Mouse (Mus musculus) midbrain, embryonic 14.5 days (tissue): Measurements from ENCODE around the gene Trim24. TPM values are rescaled to one million over a fixed set of nuclear protein-coding genes. Genes with fewer than 3 reads are reported as not detected.
A peak's percentile ranks its signal among the peaks of the same experiment; 100 is the strongest.

ENCODE experiments used
- ATAC-seq: fragments of 200-750 bp; cut with Nextera tagmentation; 2 replicates; pipeline ENCODE4 v1.8.0; 2017; ENCODE audit warnings: moderate number of reproducible peaks, moderate library complexity; ENCODE audit not compliant: low FRiP score, low TSS enrichment
- DNase-seq: peaks from one replicate; pipeline ENCODE4 v3.0.0-alpha.2; 2015
- H3K27ac ChIP-seq: fragments of 300-500 bp; sonication (generic); replicated peaks from 2 replicates; pipeline ENCODE4 v1.5.1; 2014; ENCODE audit warnings: mild to moderate bottlenecking, low read depth, low read length, moderate library complexity
- H3K27me3 ChIP-seq: fragments of 300-500 bp; sonication (generic); 2 replicates; pipeline ENCODE4 v1.6.1; 2014; ENCODE audit warnings: low read length, control low read depth, mixed read lengths; ENCODE audit not compliant: control insufficient read depth, insufficient read depth
- H3K36me3 ChIP-seq: fragments of 300-500 bp; sonication (generic); 2 replicates; pipeline ENCODE4 v1.6.1; 2014; ENCODE audit warnings: low read length, control low read depth; ENCODE audit not compliant: control insufficient read depth, insufficient read depth
- H3K4me1 ChIP-seq: fragments of 300-500 bp; sonication (generic); 2 replicates; pipeline ENCODE4 v1.6.1; 2014; ENCODE audit warnings: mild to moderate bottlenecking, antibody characterized with exemption, low read length, control low read depth; ENCODE audit not compliant: control insufficient read depth, insufficient read depth
- H3K4me2 ChIP-seq: fragments of 300-500 bp; sonication (generic); 2 replicates; pipeline ENCODE4 v1.6.1; 2014; ENCODE audit warnings: mild to moderate bottlenecking, low read length, moderate library complexity
- H3K4me3 ChIP-seq: fragments of 300-500 bp; sonication (generic); replicated peaks from 2 replicates; pipeline ENCODE4 v1.5.1; 2014; ENCODE audit warnings: low read depth, low read length
- H3K9ac ChIP-seq: fragments of 300-500 bp; sonication (generic); replicated peaks from 2 replicates; pipeline ENCODE4 v1.6.1; 2014; ENCODE audit warnings: mild to moderate bottlenecking, low read length, moderate library complexity
- H3K9me3 ChIP-seq: fragments of 300-500 bp; sonication (generic); 2 replicates; pipeline ENCODE4 v1.6.1; 2016; ENCODE audit warnings: low read length, control low read depth, mixed read lengths; ENCODE audit not compliant: control insufficient read depth
- WGBS: fragments of 180-500 bp; shearing (Covaris S2); extraction: QIAGEN DNeasy Blood & Tissue Kit; methylation state at CpG from one replicate; pipeline ENCODE4 v1.1.7; 2014; 5-methylcytosine and 5-hydroxymethylcytosine counted together
- polyA plus RNA-seq: library from polyadenylated mRNA; unstranded; fragments of >200 nt; fragmentation: Nextera tagmentation; extraction: Ambion mirVana; gene quantifications from 2 replicates; pipeline ENCODE4 v1.2.1, GENCODE M21; 2014

The Trim24 gene
- polyA plus RNA-seq, 1 experiment from 2014 or later: 43.5 TPM

DNA sequence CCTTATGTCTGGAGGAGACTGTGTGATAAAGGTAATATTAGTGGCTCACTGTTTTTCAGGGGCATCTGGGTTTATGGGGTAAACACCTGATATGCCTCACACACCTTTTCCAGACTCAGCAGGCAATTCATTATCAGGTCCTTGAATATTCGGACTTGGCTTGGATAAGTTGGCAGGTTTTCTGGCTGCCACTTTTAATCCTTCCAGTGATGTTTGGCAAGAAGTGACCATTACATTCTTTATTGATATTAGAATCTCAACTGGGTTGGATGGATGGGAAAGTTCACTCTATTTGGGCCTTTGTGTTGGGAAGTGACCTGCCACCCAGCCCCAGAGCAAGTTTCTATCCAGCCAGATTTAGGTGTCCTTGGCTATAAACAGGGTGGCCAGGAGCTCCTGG is 7.6 kb downstream of the Trim24 start:
- ATAC-seq (no peak), DNase-seq (no peak)
- peaks cover 39% of the 10 kb centered on the region for H3K36me3 ChIP-seq
- no peak overlapping the region for H3K4me3 ChIP-seq
- peaks cover 76% of the 10 kb centered on the region for H3K9me3 ChIP-seq
- no peak overlapping the region for H3K27ac ChIP-seq
- no peak overlapping the region for H3K9ac ChIP-seq
- no peaks in the 10 kb centered on the region for H3K4me1 ChIP-seq
- no peak overlapping the region for H3K4me2 ChIP-seq
- 98% methylated on average over 1 of the region's 1 CpGs for WGBS
- H3K27me3 ChIP-seq: no peaks in the 10 kb centered on the region

DNA sequence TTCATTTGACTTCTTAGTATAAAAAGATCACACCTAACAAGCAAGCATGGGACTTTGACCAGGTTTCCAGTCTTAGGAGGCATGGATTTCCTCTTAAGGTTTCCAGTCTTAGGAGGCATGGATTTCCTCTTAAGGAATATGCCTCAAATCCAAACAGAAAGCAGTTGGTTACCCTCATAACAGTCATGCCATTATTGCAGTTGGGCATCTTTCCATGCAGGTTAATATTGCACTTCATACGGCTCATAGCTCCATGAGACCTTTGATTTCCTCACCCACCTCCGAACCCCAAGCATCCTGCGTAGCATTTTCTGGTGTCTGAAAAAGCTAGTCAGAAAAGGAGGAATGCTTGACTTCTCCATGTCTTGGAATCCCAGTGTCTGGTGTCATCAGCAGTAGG is 10.0 kb downstream of the Trim24 start:
- ATAC-seq: no peak
- peaks cover 55% of the 10 kb centered on the region for H3K9me3 ChIP-seq
- H3K4me2 ChIP-seq: no peak overlapping the region
- peaks cover 36% of the 10 kb centered on the region for H3K36me3 ChIP-seq
- H3K4me1 ChIP-seq: no peaks in the 10 kb centered on the region
- H3K27ac ChIP-seq: no peak overlapping the region
- H3K4me3 ChIP-seq: no peak overlapping the region
- 98% methylated on average over 3 of the region's 3 CpGs for WGBS
- H3K27me3 ChIP-seq: no peaks in the 10 kb centered on the region
- DNase-seq: no peak
- no peak overlapping the region for H3K9ac ChIP-seq

DNA sequence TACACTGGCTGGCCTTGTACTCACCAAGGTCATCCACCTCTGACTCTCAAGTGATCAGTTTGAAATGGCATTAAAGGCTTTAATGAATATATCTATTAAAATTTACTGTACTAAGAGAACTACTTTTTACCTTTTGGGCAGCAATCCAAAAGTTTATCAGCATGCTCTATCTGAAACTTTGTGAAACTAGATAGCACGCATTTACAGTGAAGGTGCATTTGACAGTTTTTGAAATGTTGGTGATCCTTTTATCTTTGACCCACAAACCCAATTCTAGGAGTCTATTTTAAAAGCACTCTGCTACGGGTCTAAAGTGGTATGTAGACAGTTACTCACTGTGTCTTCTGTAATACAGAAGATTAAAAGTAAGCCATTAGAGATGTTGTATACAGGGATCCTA is 23.0 kb downstream of the Trim24 start:
- peaks cover 5% of the 10 kb centered on the region for H3K9me3 ChIP-seq
- H3K4me2 ChIP-seq: no peak overlapping the region
- no peaks in the 10 kb centered on the region for H3K4me1 ChIP-seq
- no peak for ATAC-seq
- WGBS: 98% methylated on average over 2 of the region's 2 CpGs
- no peak overlapping the region for H3K4me3 ChIP-seq
- H3K27ac ChIP-seq: no peak overlapping the region
- H3K36me3 ChIP-seq: no peaks in the 10 kb centered on the region
- no peak for DNase-seq
- H3K27me3 ChIP-seq: no peaks in the 10 kb centered on the region
- H3K9ac ChIP-seq: no peak overlapping the region

DNA sequence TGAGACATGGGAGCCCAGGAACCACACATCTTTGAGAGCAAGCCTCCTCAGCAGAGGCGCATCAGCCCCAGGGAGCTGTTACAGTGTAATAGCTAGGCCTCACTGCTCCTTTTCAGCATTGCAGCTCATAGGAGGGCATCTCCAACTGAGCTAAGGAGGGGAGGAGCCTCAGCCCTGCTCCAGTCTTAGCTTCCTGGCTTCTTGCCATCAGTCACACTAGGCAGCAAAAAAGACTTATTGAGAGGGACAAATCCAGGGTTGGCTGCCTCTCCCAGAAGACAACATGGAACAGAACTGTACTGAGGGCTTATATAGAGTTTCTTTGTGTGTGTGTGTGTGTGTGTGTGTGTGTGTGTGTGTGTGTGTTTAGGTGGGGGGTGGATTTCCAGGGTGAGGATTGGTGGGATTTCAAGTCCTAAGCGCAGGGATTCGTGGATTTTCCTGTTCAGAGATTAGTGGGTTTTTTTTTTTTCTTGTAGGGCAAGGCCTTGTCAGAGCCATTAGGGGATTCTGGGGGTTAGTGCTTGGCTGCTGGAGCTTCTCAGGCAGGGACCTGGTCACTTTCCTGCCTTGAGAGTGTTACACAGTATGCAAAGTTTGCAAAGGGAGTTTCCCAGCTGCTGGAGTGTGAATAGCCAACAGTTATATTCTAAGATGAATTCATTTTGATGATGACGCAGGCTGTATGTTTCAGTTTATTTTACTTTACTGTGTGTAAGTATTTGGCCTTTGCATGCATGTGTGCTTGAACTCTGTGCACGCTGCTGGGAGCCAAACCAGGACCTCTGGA is 25.2 kb downstream of the Trim24 start:
- no peaks in the 10 kb centered on the region for H3K4me1 ChIP-seq
- no peaks in the 10 kb centered on the region for H3K27me3 ChIP-seq
- DNase-seq: peak; percentile 81
- ATAC-seq: peak; percentile 67
- H3K27ac ChIP-seq: peak overlapping the region; percentile 52; the same call in 1 of the 2 replicates
- no peak overlapping the region for H3K4me3 ChIP-seq
- H3K9ac ChIP-seq: no peak overlapping the region
- H3K36me3 ChIP-seq: no peaks in the 10 kb centered on the region
- peaks cover 4% of the 10 kb centered on the region; the same call in 1 of the 2 replicates for H3K9me3 ChIP-seq
- WGBS: 67% methylated on average over 5 of the region's 5 CpGs
- no peak overlapping the region for H3K4me2 ChIP-seq

DNA sequence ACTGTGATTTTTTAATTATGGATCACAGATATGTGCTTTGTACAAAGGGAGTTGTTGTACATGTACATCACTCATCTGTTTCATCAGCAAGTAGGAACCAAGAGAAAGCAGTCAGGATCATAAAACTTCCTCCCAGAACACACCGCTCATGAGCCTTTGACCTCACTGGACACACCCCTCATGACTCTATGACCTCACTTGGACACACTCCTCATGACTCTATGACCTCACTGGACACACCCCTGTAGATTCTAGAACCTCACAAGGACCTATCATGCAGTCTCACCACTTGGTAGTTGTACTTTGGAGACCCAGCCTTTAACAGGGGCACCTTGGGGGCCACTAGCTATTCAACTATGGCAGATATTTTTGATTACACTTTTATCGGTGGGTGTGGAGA is 29.6 kb downstream of the Trim24 start:
- H3K9ac ChIP-seq: no peak overlapping the region
- H3K4me2 ChIP-seq: no peak overlapping the region
- H3K4me1 ChIP-seq: no peaks in the 10 kb centered on the region
- 95% methylated on average over 2 of the region's 2 CpGs for WGBS
- no peak for DNase-seq
- no peaks in the 10 kb centered on the region for H3K27me3 ChIP-seq
- peaks cover 12% of the 10 kb centered on the region for H3K36me3 ChIP-seq
- H3K27ac ChIP-seq: no peak overlapping the region
- H3K4me3 ChIP-seq: no peak overlapping the region
- H3K9me3 ChIP-seq: no peaks in the 10 kb centered on the region
- no peak for ATAC-seq

DNA sequence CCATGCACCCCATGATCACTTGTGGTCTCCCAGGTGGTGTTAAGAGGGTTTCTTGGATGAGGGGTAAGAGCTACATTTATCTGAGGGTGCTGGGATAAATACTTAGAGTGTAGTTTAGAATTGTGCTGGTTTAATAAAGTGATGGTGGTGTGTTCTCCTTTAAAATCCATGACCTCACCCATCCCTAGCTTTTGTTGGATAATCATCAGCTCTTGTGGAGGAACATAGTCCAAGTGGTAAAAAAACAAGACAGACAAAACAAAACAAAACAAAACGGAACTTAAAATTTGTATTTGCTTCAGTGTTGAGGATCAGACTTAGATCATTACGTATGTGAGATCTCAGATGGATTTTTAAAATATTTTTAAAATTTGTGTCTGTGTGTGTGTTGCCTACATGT is 31.2 kb downstream of the Trim24 start:
- DNase-seq (no peak), ATAC-seq (no peak)
- Histone ChIP-seq H3K4me1 (no peaks in the 10 kb centered on the region), H3K9ac (no peak overlapping the region), H3K27ac (no peak overlapping the region), H3K36me3 (peaks cover 27% of the 10 kb centered on the region), H3K9me3 (no peaks in the 10 kb centered on the region), H3K4me3 (no peak overlapping the region), H3K27me3 (no peaks in the 10 kb centered on the region), H3K4me2 (no peak overlapping the region)
- WGBS: 91% methylated on average over 2 of the region's 2 CpGs

DNA sequence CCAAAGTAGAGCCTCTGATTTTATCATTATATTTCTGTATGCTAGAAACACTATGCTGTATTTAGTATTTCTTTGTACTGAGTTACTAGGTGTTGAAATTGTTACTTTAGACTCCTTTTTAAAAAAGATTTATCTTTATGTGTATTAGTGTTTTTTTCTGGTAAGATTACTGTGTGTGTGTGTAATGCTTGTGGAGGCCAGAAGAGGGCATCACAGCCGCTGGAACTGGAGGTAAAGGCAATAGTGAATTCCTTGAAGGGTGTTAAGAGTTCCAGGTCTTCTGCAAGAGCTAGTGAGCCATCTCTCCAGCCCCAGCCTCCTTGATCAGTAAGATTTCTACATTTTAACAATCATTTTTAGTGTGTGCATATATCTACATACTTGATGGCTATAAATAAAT is 33.2 kb downstream of the Trim24 start:
- WGBS: 83% methylated on average over 1 of the region's 1 CpGs
- H3K27ac ChIP-seq: no peak overlapping the region
- no peaks in the 10 kb centered on the region for H3K4me1 ChIP-seq
- no peak overlapping the region for H3K9ac ChIP-seq
- H3K27me3 ChIP-seq: no peaks in the 10 kb centered on the region
- H3K4me2 ChIP-seq: no peak overlapping the region
- H3K4me3 ChIP-seq: no peak overlapping the region
- peaks cover 29% of the 10 kb centered on the region for H3K36me3 ChIP-seq
- DNase-seq (no peak), ATAC-seq (no peak)
- H3K9me3 ChIP-seq: no peaks in the 10 kb centered on the region

DNA sequence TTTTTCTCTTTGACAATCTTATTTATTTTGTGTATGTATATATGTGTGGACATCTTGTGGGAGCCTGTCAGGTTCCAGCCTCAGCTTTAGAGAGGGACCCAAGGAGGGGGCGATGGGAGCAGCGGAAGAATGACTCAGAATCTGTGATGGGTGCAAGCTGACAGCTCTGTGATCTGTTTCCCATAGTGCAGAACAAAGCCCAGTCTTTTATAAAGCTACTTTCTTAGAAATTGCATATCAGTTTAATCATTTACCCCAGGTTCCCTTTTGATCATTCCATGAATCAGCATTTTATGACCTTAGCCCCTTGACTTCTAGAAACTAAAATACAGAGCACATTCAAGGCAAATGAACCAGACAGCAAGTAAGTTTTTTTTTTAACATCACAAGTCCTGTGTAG is 42.9 kb downstream of the Trim24 start:
- Histone ChIP-seq H3K9me3 (no peaks in the 10 kb centered on the region; the same call in 1 of the 2 replicates), H3K36me3 (peaks cover 28% of the 10 kb centered on the region), H3K4me3 (no peak overlapping the region), H3K4me2 (no peak overlapping the region), H3K4me1 (no peaks in the 10 kb centered on the region), H3K27me3 (no peaks in the 10 kb centered on the region), H3K27ac (no peak overlapping the region), H3K9ac (no peak overlapping the region)
- no peak for ATAC-seq
- WGBS: 87% methylated on average over 2 of the region's 2 CpGs
- no peak for DNase-seq

DNA sequence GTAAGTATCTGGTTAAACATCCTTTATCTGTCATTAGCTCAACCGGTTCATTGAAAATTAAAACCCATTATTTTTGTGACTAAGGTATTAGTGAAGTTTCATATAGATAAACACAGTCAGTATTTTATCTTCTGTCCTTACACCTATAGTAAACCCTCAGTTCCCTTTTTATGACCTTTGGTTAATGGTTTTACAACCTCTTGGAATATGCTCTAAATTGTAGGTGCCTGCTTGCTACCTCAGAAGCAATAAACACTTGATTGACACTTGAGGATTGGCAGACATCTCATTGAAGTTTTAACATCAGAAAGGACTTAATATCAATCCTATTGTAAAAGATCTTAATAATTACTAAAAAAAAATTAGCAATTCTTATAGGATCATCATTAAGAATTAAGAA is 54.5 kb downstream of the Trim24 start:
- H3K27ac ChIP-seq: no peak overlapping the region
- no peak overlapping the region for H3K4me3 ChIP-seq
- peaks cover 19% of the 10 kb centered on the region; the same call in 1 of the 2 replicates for H3K36me3 ChIP-seq
- DNase-seq: no peak
- no peak for ATAC-seq
- no peak overlapping the region for H3K9ac ChIP-seq
- no peaks in the 10 kb centered on the region for H3K4me1 ChIP-seq
- WGBS: 95% methylated on average over 1 of the region's 1 CpGs
- H3K9me3 ChIP-seq: no peaks in the 10 kb centered on the region
- H3K4me2 ChIP-seq: no peak overlapping the region
- no peaks in the 10 kb centered on the region for H3K27me3 ChIP-seq
